ENCODE assay signal across 12 mouse cellular contexts in the genomic region with DNA sequence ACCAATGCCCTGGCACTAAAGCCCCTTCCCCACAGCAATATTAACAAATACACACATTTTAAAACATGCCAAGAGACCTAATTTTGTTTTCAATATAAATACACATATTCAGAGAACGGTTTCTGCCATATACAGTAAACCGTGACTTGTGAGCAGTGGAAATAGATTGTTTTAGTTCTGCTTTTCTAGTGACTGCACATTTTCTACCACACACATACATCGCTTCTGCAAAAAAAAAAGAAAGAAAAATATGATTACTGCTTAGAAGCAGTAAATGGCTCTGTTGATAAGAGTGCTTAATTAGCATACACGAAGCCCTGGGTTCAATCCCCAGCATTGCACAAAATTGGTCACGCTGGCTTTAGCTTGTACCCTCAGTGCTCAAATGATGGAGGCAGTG.
"Had no signal": no experiment of that assay in that cellular context is flagged by ENCODE, and none has a peak within 500 bp of the region (broad histone marks: within the 10 kb centered on the region; RNA-seq: fewer than 3 reads in every experiment).

No protein-coding gene starts in this region.

- H3K4me1 ChIP-seq: midbrain, embryonic 12.5 days had no signal

- H3K36me3 ChIP-seq: kidney, embryonic 15.5 days; limb, embryonic 10.5 days; liver, embryonic 15.5 days had no signal

- H3K27ac ChIP-seq: kidney, embryonic 15.5 days; limb, embryonic 10.5 days; liver, embryonic 15.5 days; midbrain, embryonic 12.5 days had no signal

- H3K4me3 ChIP-seq: kidney, embryonic 15.5 days; limb, embryonic 10.5 days; liver, embryonic 15.5 days; megakaryocyte, embryonic 14.5 days; midbrain, embryonic 12.5 days had no signal

- H3K27me3 ChIP-seq: megakaryocyte, embryonic 14.5 days had no signal

- DNase-seq: kidney, adult 2 months; kidney, postnatal 14 days; lung, adult 2 months; lung, postnatal 36 days; thymus, postnatal 4 days had no signal

- H3K9me3 ChIP-seq: kidney, embryonic 15.5 days; limb, embryonic 10.5 days; liver, embryonic 15.5 days; megakaryocyte, embryonic 14.5 days; midbrain, embryonic 12.5 days had no signal

- ATAC-seq: lung, postnatal 0 days; midbrain, embryonic 16.5 days had no signal
